Mouse (Mus musculus) forebrain, postnatal 0 days (tissue): ENCODE results near the gene Mvd. TPM values are rescaled to one million over a fixed set of nuclear protein-coding genes. Genes with fewer than 3 reads are reported as not detected.
A peak's percentile ranks its signal among the peaks of the same experiment; 100 is the strongest.

ENCODE experiments used
- ATAC-seq: fragments of 200-750 bp; cut with Nextera tagmentation; 2 replicates; pipeline ENCODE4 v1.8.0; 2017; ENCODE audit warnings: mild to moderate bottlenecking, moderate library complexity
- DNase-seq: peaks from one replicate; pipeline ENCODE4 v3.0.0-alpha.2; 2015
- H3K27ac ChIP-seq: fragments of 300-500 bp; sonication (generic); 2 replicates; pipeline ENCODE4 v1.5.1; 2014; ENCODE audit warnings: low read depth, mild to moderate bottlenecking, antibody characterized with exemption, low read length, moderate library complexity, mixed read lengths
- H3K27me3 ChIP-seq: fragments of 300-500 bp; sonication (generic); 2 replicates; pipeline ENCODE4 v1.6.1; 2014; ENCODE audit warnings: mild to moderate bottlenecking, low read length, mixed read lengths; ENCODE audit not compliant: insufficient read depth
- H3K36me3 ChIP-seq: fragments of 300-500 bp; sonication (generic); 2 replicates; pipeline ENCODE4 v1.6.1; 2014; ENCODE audit warnings: mild to moderate bottlenecking, moderate library complexity; ENCODE audit not compliant: insufficient read depth
- H3K4me1 ChIP-seq: fragments of 300-500 bp; sonication (generic); 2 replicates; pipeline ENCODE4 v1.6.1; 2014; ENCODE audit warnings: antibody characterized with exemption; ENCODE audit not compliant: insufficient read depth
- H3K4me2 ChIP-seq: fragments of 300-500 bp; sonication (generic); 2 replicates; pipeline ENCODE4 v1.6.1; 2014; ENCODE audit warnings: low read depth, mild to moderate bottlenecking, moderate library complexity
- H3K4me3 ChIP-seq: fragments of 300-500 bp; sonication (generic); 2 replicates; pipeline ENCODE4 v1.5.1; 2014; ENCODE audit warnings: low read depth, low read length, mixed read lengths
- H3K9ac ChIP-seq: fragments of 300-500 bp; sonication (generic); 2 replicates; pipeline ENCODE4 v1.6.1; 2014; ENCODE audit warnings: mild to moderate bottlenecking
- H3K9me3 ChIP-seq: fragments of 300-500 bp; sonication (generic); 2 replicates; pipeline ENCODE4 v1.6.1; 2016; ENCODE audit warnings: low read length
- CTCF ChIP-seq: sonication (generic); IDR thresholded peaks from 2 replicates; pipeline ENCODE4 v1.5.1; 2016; ENCODE audit warnings: antibody characterized with exemption, control low read depth, low read depth
- WGBS: fragments of 180-500 bp; shearing (Covaris S2); extraction: QIAGEN DNeasy Blood & Tissue Kit; methylation state at CpG from one replicate; pipeline ENCODE4 v1.1.7; 2014; 5-methylcytosine and 5-hydroxymethylcytosine counted together
- polyA plus RNA-seq: library from polyadenylated mRNA; unstranded; fragments of >200 nt; fragmentation: Nextera tagmentation; extraction: Ambion mirVana; gene quantifications from 2 replicates; pipeline ENCODE4 v1.2.1, GENCODE M21; 2015
- total RNA-seq: library from RNA; depleted of rRNA; stranded (reverse); fragments of >200 nt; gene quantifications from 2 replicates; pipeline ENCODE4 v1.2.3, GENCODE M21; 2014

Gene Mvd
- total and polyA plus RNA-seq, 2 experiments from 2014 or later: 53.4 to 73.9 TPM

DNA sequence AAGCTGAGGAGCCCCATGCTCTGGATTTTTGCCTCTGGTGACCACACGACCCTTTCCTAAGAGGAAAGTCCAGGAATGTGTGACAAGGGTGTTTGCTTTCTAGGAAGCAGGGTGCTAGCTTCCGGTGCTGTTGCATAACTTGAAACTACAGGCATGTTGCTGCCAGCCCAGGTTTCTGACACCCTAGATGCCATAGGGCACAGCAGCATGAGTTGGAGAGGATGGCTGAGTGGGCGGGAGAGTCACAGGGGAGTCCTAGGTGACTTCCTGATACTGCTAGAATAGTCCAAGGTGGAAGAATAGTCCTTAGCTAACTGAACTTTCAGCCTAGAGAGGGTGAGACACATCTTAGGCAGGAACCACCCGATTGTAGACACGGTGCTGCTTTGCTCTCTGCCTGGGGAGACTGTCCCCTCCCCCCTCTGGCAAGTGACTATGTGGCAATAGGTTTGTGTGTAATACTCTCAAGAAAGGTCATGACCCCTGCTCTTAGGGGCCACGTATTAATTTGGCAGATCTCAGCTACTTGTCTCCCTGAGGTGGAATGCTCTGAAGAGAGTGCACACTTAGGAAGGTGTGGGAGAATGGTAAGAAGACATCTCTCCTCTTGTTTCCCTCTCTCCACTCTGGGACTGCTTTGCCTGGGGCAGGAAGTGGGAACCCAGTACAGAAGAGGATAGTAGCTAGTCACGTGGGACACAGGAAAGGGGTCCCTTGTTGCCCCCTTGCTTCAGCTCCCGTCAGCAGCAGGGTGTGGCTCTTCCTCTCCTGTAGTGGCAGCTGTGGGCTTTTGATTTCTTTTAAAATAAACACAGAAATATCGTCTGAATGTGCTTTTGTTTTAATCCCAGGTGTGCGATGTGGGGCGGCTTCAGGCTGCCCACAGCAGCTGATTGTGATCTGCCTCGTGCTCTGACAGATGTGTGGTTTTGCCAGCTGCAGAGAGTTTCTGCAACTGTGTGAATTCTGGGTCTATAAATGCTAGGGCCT, 20.7 kb upstream of the Mvd start:
- Histone ChIP-seq H3K4me2 (no peak overlapping the region), H3K9ac (no peak overlapping the region), H3K9me3 (no peaks in the 10 kb centered on the region), H3K36me3 (peaks cover 23% of the 10 kb centered on the region), H3K27ac (no peak overlapping the region), H3K4me1 (no peaks in the 10 kb centered on the region), H3K4me3 (no peak overlapping the region), H3K27me3 (peaks cover 28% of the 10 kb centered on the region)
- DNase-seq (no peak), ATAC-seq (no peak)
- no peak for TF ChIP-seq CTCF
- WGBS: 70% methylated on average over 12 of the region's 12 CpGs

GRCm38 (mm10) chr8:122462510-122462909, 19.3 kb upstream of the Mvd start:
- TF ChIP-seq CTCF: no peak
- Histone ChIP-seq H3K4me2 (no peak overlapping the region), H3K27ac (no peak overlapping the region), H3K27me3 (peaks cover 28% of the 10 kb centered on the region), H3K36me3 (peaks cover 15% of the 10 kb centered on the region), H3K9ac (no peak overlapping the region), H3K9me3 (no peaks in the 10 kb centered on the region), H3K4me3 (no peak overlapping the region), H3K4me1 (no peaks in the 10 kb centered on the region)
- DNase-seq: no peak
- 69% methylated on average over 8 of the region's 8 CpGs for WGBS
- ATAC-seq: no peak

- Histone ChIP-seq H3K4me3 (no peak overlapping the region), H3K4me2 (no peak overlapping the region), H3K9ac (no peak overlapping the region), H3K9me3 (no peaks in the 10 kb centered on the region), H3K4me1 (no peaks in the 10 kb centered on the region), H3K36me3 (peaks cover 6% of the 10 kb centered on the region), H3K27ac (no peak overlapping the region), H3K27me3 (peaks cover 28% of the 10 kb centered on the region)
- no peak for TF ChIP-seq CTCF
- 60% methylated on average over 11 of the region's 11 CpGs for WGBS
- ATAC-seq: no peak
- DNase-seq: no peak
Measured at GRCm38 (mm10) chr8:122461473-122462148, 18.4 kb upstream of the Mvd start.

DNA sequence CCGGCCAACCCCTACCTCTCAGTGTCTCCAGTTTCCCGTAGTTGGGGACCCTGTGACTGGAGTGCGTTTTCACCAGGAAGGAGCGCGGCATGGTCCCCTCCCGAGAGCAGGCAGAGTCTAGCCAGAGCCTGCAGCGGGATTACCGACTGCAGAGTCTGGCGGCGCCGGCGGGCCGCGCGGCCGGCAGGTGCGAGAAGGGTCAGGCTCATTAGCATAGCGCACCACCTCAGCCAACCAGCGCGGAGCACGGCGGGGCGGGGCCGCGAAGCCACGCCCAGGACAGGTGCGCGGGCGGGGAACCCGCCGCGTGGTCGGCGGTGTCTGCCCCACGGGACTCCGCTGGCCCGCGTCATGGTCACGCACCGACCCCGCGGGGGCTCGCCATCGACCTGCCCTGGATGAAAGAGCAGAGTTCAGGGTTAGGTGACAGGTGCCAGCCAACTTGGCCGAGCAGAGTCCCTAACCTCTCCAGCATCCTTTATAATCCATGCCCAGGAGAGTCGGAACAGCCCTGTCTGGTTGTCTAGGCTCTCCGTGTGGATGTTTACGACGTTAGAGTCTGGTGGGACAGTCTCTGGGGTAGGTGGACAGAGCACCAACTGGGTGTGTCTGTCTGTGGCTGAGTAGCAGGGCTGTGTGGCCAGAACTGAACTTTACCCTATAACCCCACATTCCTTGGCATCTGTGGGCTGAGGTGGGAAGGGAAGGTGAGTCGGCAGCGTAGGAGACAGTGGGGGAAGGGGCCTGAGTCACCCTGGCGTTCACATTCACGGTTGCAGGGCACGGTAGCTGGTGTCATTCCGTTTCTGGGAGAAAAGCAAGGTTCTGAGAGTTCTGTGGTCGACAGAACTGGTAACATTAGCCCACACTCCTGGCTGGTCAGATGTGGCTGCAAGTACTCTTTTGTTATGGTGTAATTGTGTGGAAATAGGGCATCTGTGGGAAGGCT, 17.6 kb upstream of the Mvd start, which contains the start of gene Snai3:
Gene Snai3, minus strand, starts transcription at position 210 of the 949 bp plus-strand sequence.
- Histone ChIP-seq H3K9me3 (no peaks in the 10 kb centered on the region), H3K27ac (no peak within 1 kb of the TSS), H3K4me1 (no peaks in the 10 kb centered on the region), H3K36me3 (no peaks in the 10 kb centered on the region), H3K27me3 (peaks cover 28% of the 10 kb centered on the region), H3K4me2 (peak within 1 kb of the TSS; percentile 59), H3K4me3 (peak within 1 kb of the TSS; percentile 32), H3K9ac (no peak within 1 kb of the TSS)
- 2% methylated on average over 56 of the region's 56 CpGs for WGBS
- no peak for DNase-seq
- no peak for TF ChIP-seq CTCF
- peak; percentile 54 for ATAC-seq

DNA sequence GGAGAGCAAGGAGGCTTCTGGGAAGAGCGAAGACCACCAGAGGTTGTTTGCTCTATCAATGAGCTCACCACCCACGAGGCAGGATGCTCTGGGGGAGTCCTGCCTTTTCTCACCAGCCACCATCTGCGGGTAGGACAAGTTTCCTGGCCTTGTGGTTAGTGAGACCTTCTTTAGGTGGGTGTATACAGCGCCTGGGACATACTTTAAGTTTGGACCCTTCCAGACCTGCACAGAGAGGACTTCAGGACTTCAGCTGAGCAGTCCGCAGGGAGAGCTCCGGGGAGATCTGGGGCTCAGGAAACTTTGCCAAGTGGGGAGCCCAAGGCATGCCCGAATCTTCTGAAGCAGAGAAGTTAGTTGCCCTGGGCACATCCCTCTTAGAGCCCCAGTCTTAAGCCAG, 16.8 kb upstream of the Mvd start:
- Histone ChIP-seq H3K36me3 (no peaks in the 10 kb centered on the region), H3K27ac (no peak overlapping the region), H3K9ac (no peak overlapping the region), H3K9me3 (no peaks in the 10 kb centered on the region), H3K4me2 (peak overlapping the region; percentile 59), H3K4me1 (no peaks in the 10 kb centered on the region), H3K4me3 (peak overlapping the region; percentile 32; the same call in 1 of the 2 replicates), H3K27me3 (peaks cover 28% of the 10 kb centered on the region)
- WGBS: 27% methylated on average over 7 of the region's 7 CpGs
- ATAC-seq: no peak
- no peak for DNase-seq
- TF ChIP-seq CTCF: no peak

- Histone ChIP-seq H3K4me1 (no peaks in the 10 kb centered on the region), H3K4me3 (no peak overlapping the region), H3K27me3 (peaks cover 28% of the 10 kb centered on the region), H3K4me2 (no peak overlapping the region), H3K27ac (no peak overlapping the region), H3K36me3 (no peaks in the 10 kb centered on the region), H3K9ac (no peak overlapping the region), H3K9me3 (no peaks in the 10 kb centered on the region)
- DNase-seq: no peak
- peak; percentile 44; the same call in 1 of the 2 replicates for TF ChIP-seq CTCF
- 56% methylated on average over 6 of the region's 6 CpGs for WGBS
- ATAC-seq: no peak
Measured at GRCm38 (mm10) chr8:122459218-122459900, 16.1 kb upstream of the Mvd start.
